Mouse (Mus musculus): ENCODE results near the gene Coasy.

Coasy gene

DNA sequence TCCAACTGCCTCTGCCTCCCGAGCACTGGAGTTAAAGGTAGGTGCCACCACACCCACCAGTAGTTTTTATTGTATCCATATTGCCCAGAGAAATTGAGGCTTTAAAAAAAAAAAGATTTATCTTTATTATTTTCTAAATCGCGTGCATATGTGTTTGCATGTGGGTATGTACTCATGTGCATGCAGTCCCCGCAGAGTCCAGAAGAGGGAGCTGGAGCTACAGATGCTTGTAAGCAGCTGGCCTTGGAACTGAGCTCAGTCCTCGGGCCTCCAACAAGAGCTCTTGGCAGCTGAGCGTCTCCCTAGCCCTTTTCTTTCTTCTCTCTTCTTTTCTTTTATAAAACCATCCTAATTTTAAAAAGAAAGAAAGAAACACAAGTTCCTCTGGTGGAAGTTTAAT is 49.3 kb downstream of the Coasy start:
- peak; percentile 67 for DNase-seq (ENCODE audit: low read depth, low spot score)

GRCm38 (mm10) chr11:101133037-101133436 is 50.7 kb downstream of the Coasy start:
- DNase-seq (ENCODE audit: low read depth, low spot score): no peak

DNA sequence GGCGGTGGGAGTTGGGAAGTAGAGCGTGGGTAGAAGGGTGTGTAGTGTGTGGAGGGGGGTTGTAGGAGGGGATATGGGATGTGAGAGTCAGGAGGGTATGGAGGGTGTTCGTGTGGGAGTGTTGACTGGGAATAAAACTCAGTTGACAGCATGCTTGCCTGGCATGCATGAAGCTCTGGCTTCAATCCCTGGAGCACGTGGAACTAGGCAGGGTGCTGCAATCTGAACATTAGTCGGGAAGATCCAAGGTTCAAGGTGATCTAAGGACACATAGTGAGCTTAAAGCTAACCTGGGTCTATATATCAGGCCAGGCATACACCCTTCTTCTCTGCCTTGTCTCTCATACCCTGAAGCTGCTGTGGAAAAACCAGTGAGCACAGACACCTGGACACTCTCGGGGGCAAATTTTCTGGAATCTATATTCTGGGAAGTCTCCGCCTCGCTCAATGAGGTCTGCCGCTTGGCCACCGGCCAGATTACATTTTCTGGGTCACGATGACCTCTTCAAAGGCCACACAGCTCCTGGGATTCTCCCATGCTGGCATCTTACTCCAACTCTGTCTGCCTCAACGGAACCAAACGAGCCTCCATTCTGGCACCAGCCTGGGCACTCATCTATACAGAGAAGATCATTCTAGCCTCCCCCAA is 52.0 kb downstream of the Coasy start:
- peak; percentile 53 for DNase-seq (ENCODE audit: low read depth, low spot score)
